ENCODE assay signal across 9 mouse cellular contexts in genomic region chr10:83140258-83140936, GRCm38 (mm10).
DNase-seq lines count a peak whose midpoint lies in the region; ATAC-seq and TF ChIP-seq lines count a peak whose summit lies in the region.
"Had no signal": no experiment of that assay in that cellular context is flagged by ENCODE, and none has a peak within 500 bp of the region (broad histone marks: within the 10 kb centered on the region; RNA-seq: fewer than 3 reads in every experiment).

No protein-coding gene starts in this region.

- DNase-seq in spleen, adult 2 months (ENCODE audit: low read depth in 1 of 2, low spot score in 2 of 2) = no peak
- DNase-seq in spleen, postnatal 36 days (ENCODE audit: low spot score in 2 of 2) = no peak
- DNase-seq in layer of hippocampus, postnatal 36 days = peak; percentile 63 to 75
- no peak for DNase-seq in urinary bladder, postnatal 14 days (ENCODE audit: low spot score)
- no peak for DNase-seq in adrenal gland, adult (ENCODE audit: inconsistent age in 2 of 2, low spot score in 1 of 2)
- no peak for DNase-seq in midbrain, embryonic 11.5 days (ENCODE audit: low spot score, missing footprints)

- H3K4me3 ChIP-seq in spleen, adult 2 months (ENCODE audit: extremely low read depth, insufficient read depth, insufficient read length) = no peak overlapping the region
- no peak overlapping the region for H3K4me3 ChIP-seq in forebrain, embryonic 12.5 days (replicated peaks)
- H3K4me3 ChIP-seq in stomach, embryonic 15.5 days (replicated peaks) = no peak overlapping the region
- H3K4me3 ChIP-seq in midbrain, embryonic 11.5 days (ENCODE audit: low read depth, low read length) = no peak overlapping the region
- H3K4me3 ChIP-seq: myocyte had no signal

- H3K27me3 ChIP-seq in spleen, adult 2 months (ENCODE audit: control insufficient read depth, insufficient read depth, low read length) = no peaks in the 10 kb centered on the region
- H3K27me3 ChIP-seq in forebrain, embryonic 12.5 days = 0 out of 2 replicates have a peak, but pooled peaks cover 4% of the 10 kb centered on the region
- no peaks in the 10 kb centered on the region for H3K27me3 ChIP-seq in stomach, embryonic 15.5 days (replicated peaks)
- H3K27me3 ChIP-seq in midbrain, embryonic 11.5 days (ENCODE audit: control insufficient read depth, insufficient read depth, low read length) = peaks cover 4% of the 10 kb centered on the region; the same call in 1 of the 2 replicates

- ATAC-seq in forebrain, embryonic 12.5 days (ENCODE audit: low FRiP score) = peak; percentile 34; the same call in 1 of the 2 replicates
- ATAC-seq in stomach, embryonic 15.5 days (ENCODE audit: insufficient read depth, low FRiP score, low read depth) = peak; percentile 28; the same call in 1 of the 2 replicates
- no peak for ATAC-seq in midbrain, embryonic 11.5 days (ENCODE audit: low FRiP score)

- 0 out of 2 replicates have a peak overlapping the region, but pooled peaks have one; percentile 0 for H3K27ac ChIP-seq in spleen, adult 2 months (ENCODE audit: insufficient read depth, low read length)
- H3K27ac ChIP-seq in forebrain, embryonic 12.5 days = 0 out of 2 replicates have a peak overlapping the region, but pooled peaks have one; percentile 42
- H3K27ac ChIP-seq in stomach, embryonic 15.5 days = no peak overlapping the region
- no peak overlapping the region for H3K27ac ChIP-seq in midbrain, embryonic 11.5 days (ENCODE audit: low read depth, low read length)

- H3K36me3 ChIP-seq in spleen, adult 2 months (ENCODE audit: control insufficient read depth, insufficient read depth, low read length) = no peaks in the 10 kb centered on the region
- H3K36me3 ChIP-seq in forebrain, embryonic 12.5 days (replicated peaks) = no peaks in the 10 kb centered on the region
- H3K36me3 ChIP-seq in stomach, embryonic 15.5 days = no peaks in the 10 kb centered on the region
- no peaks in the 10 kb centered on the region for H3K36me3 ChIP-seq in midbrain, embryonic 11.5 days (ENCODE audit: control insufficient read depth, insufficient read depth, low read length)

- H3K4me1 ChIP-seq in spleen, adult 2 months (ENCODE audit: control insufficient read depth, insufficient read depth, insufficient read length) = peaks cover 3% of the 10 kb centered on the region; the same call in 1 of the 2 replicates
- peaks cover 23% of the 10 kb centered on the region; the same call in 1 of the 2 replicates for H3K4me1 ChIP-seq in forebrain, embryonic 12.5 days
- H3K4me1 ChIP-seq in stomach, embryonic 15.5 days = no peaks in the 10 kb centered on the region
- H3K4me1 ChIP-seq in midbrain, embryonic 11.5 days (ENCODE audit: control insufficient read depth, insufficient read depth, low read length) = peaks cover 2% of the 10 kb centered on the region; the same call in 1 of the 2 replicates

- 81% methylated on average over 16 of the region's 16 CpGs for WGBS in spleen, adult 2 months
- WGBS in forebrain, embryonic 12.5 days = 46% methylated on average over 16 of the region's 16 CpGs
- WGBS in stomach, embryonic 15.5 days = 57% methylated on average over 16 of the region's 16 CpGs
- WGBS in midbrain, embryonic 11.5 days = 79% methylated on average over 16 of the region's 16 CpGs

- no peak overlapping the region for H3K9ac ChIP-seq in forebrain, embryonic 12.5 days
- no peak overlapping the region for H3K9ac ChIP-seq in stomach, embryonic 15.5 days
- H3K9ac ChIP-seq in midbrain, embryonic 11.5 days (ENCODE audit: low read length) = no peak overlapping the region

- no peak for TF ChIP-seq CTCF in spleen, adult 2 months (IDR thresholded peaks at IDR 0.05; ENCODE audit: extremely low read depth, insufficient read depth, insufficient read length, insufficient replicate concordance)

- H3K4me2 ChIP-seq in forebrain, embryonic 12.5 days = no peak overlapping the region; the same call in none of the 2 replicates
- no peak overlapping the region for H3K4me2 ChIP-seq in stomach, embryonic 15.5 days
- no peak overlapping the region for H3K4me2 ChIP-seq in midbrain, embryonic 11.5 days

- no peak for TF ChIP-seq POLR2A in spleen, adult 2 months (IDR thresholded peaks at IDR 0.05; ENCODE audit: low read depth, low read length)

- no peaks in the 10 kb centered on the region for H3K9me3 ChIP-seq in forebrain, embryonic 12.5 days
- no peaks in the 10 kb centered on the region for H3K9me3 ChIP-seq in stomach, embryonic 15.5 days
- no peaks in the 10 kb centered on the region for H3K9me3 ChIP-seq in midbrain, embryonic 11.5 days (ENCODE audit: control insufficient read depth, low read length)

Comparison
In these comparisons a context has a peak if more than half of its experiments do, and no peak if none do; other contexts are left out.
1. DNase-seq: peak in layer of hippocampus, postnatal 36 days (2 of 2); none in spleen, adult 2 months (0 of 2), spleen, postnatal 36 days (0 of 2), urinary bladder, postnatal 14 days (single experiment), adrenal gland, adult (0 of 2) and midbrain, embryonic 11.5 days (single experiment).
2. H3K27ac ChIP-seq: peak in spleen, adult 2 months (single experiment) and forebrain, embryonic 12.5 days (single experiment); none in stomach, embryonic 15.5 days (single experiment) and midbrain, embryonic 11.5 days (single experiment).